Mouse (Mus musculus): Measurements from ENCODE around the gene Pifo. TPM values are rescaled to one million over a fixed set of nuclear protein-coding genes. Genes with fewer than 3 reads are reported as not detected.
A peak's percentile ranks its signal among the peaks of the same experiment; 100 is the strongest.
"Not testable (repeated sequence)": the region's sequence is repeated elsewhere in the genome, so short reads cannot be mapped to it uniquely, and the experiment has no call there.

The Pifo gene
- 1.2 and 1.6 TPM in 2 replicates for polyA plus RNA-seq (2015; fragmentation: Nextera tagmentation; extraction: Ambion mirVana)

- no peak for DNase-seq (ENCODE audit: low spot score)
These were observed at the start of gene Pifo for GRCm38 (mm10) chr3:106014546-106014945. Gene Pifo (minus strand): TSS chr3:106014646.

GRCm38 (mm10) chr3:106057966-106058365 lies 43.5 kb upstream of the Pifo start:
- no peak for DNase-seq (ENCODE audit: low spot score)

- DNase-seq (ENCODE audit: low spot score) = no peak
These were observed 37.5 kb upstream of the Pifo start for GRCm38 (mm10) chr3:106051896-106052295.

GRCm38 (mm10) chr3:106040306-106040705 lies 25.9 kb upstream of the Pifo start:
- no peak for DNase-seq (ENCODE audit: low spot score)

GRCm38 (mm10) chr3:106032781-106033180 lies 18.3 kb upstream of the Pifo start, which contains the start of gene Chil5:
Gene Chil5 (minus strand): TSS chr3:106032814.
- peak; percentile 22 for DNase-seq (ENCODE audit: low spot score)

- no peak for DNase-seq (ENCODE audit: low spot score)
These were observed 9.7 kb upstream of the Pifo start for GRCm38 (mm10) chr3:106024135-106024534.

GRCm38 (mm10) chr3:106021840-106022239 lies 7.4 kb upstream of the Pifo start:
- no peak for DNase-seq (ENCODE audit: low spot score)

GRCm38 (mm10) chr3:106003360-106003759 lies 11.1 kb downstream of the Pifo start:
- not testable (repeated sequence) for DNase-seq (ENCODE audit: low spot score)

GRCm38 (mm10) chr3:106001416-106002370 lies 12.8 kb downstream of the Pifo start:
- DNase-seq (ENCODE audit: low spot score) = peak; percentile 48

GRCm38 (mm10) chr3:106000707-106001375 lies 13.6 kb downstream of the Pifo start:
- DNase-seq (ENCODE audit: low spot score) = no peak

GRCm38 (mm10) chr3:105994730-105995129 lies 19.7 kb downstream of the Pifo start:
- no peak for DNase-seq (ENCODE audit: low spot score)

GRCm38 (mm10) chr3:105991653-105992283 lies 22.7 kb downstream of the Pifo start:
- DNase-seq (ENCODE audit: low spot score) = peak; percentile 66

GRCm38 (mm10) chr3:105989611-105990010 lies 24.8 kb downstream of the Pifo start:
- DNase-seq (ENCODE audit: low spot score) = not testable (repeated sequence)

- no peak for DNase-seq (ENCODE audit: low spot score)
These were observed 40.3 kb downstream of the Pifo start for GRCm38 (mm10) chr3:105974174-105974573.

GRCm38 (mm10) chr3:105973411-105973810 lies 41.0 kb downstream of the Pifo start, which contains the start of gene Ovgp1:
Gene Ovgp1 (plus strand): TSS chr3:105973711.
- no peak for DNase-seq (ENCODE audit: low spot score)

GRCm38 (mm10) chr3:105971831-105972446 lies 42.5 kb downstream of the Pifo start:
- no peak for DNase-seq (ENCODE audit: low spot score)

GRCm38 (mm10) chr3:105960700-105961099 lies 53.7 kb downstream of the Pifo start:
- no peak for DNase-seq (ENCODE audit: low spot score)

GRCm38 (mm10) chr3:105959999-105960398 lies 54.4 kb downstream of the Pifo start, which contains the start of gene Atp5f1:
Gene Atp5f1 (minus strand): TSS chr3:105960099.
- DNase-seq (ENCODE audit: low spot score) = no peak

- DNase-seq (ENCODE audit: low spot score) = no peak
These were observed 54.9 kb downstream of the Pifo start for GRCm38 (mm10) chr3:105959585-105959984.

- peak; percentile 100 for DNase-seq (ENCODE audit: low spot score)
These were observed 55.4 kb downstream of the Pifo start, which contains the start of gene Wdr77 for GRCm38 (mm10) chr3:105958974-105959580. Gene Wdr77 (plus strand): TSS chr3:105959369.

Measured in thymus, postnatal 0 days (tissue).